Mouse (Mus musculus) c-Kit-positive CD71-positive TER-119-positive erythroid progenitor cells, embryonic 14.5 days (primary cell): Measurements from ENCODE around the gene Myl9.
"Not testable (repeated sequence)": the region's sequence is repeated elsewhere in the genome, so short reads cannot be mapped to it uniquely, and the experiment has no call there.

Experiments
- DNase-seq: peaks from one replicate; pipeline ENCODE4 v3.0.0-alpha.2; 2013; ENCODE audit warnings: low spot score

Gene Myl9

GRCm38 (mm10) chr2:156784891-156785290 lies 9.7 kb downstream of the Myl9 start:
- no peak for DNase-seq

GRCm38 (mm10) chr2:156786369-156786768 lies 11.1 kb downstream of the Myl9 start:
- not testable (repeated sequence) for DNase-seq

DNA sequence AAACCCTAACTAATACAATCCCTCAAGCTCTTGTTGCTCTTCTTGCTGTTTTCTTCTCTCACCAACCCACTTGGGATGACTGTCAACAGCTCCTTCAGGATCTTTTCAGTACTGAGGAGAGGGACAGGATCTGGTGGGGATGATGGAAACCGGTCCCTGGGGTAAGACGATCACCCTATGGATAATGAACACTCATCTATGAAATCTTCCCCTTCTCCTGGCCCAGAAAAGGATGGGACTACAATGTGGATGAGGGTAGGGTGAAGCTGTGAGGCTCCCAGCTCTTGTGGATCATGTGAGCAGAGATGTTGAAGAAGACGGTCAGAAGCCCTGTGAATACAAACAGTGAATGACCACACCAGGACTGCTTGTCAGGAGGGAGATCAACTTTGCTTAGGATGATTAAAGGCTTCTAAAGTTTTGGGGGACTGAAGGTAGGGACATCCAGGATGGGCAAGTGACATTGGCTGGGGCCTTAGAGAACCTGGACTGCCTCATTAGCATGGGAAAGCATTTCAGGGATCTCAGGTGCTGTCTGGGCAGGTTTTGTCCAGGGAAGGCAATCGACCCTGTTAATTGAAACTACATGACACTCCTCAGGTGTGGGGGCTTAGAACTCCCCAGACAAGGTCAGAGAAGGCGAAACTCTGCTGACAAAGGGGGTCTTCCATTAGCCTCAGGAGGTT lies 12.0 kb downstream of the Myl9 start:
- DNase-seq, result no peak

DNA sequence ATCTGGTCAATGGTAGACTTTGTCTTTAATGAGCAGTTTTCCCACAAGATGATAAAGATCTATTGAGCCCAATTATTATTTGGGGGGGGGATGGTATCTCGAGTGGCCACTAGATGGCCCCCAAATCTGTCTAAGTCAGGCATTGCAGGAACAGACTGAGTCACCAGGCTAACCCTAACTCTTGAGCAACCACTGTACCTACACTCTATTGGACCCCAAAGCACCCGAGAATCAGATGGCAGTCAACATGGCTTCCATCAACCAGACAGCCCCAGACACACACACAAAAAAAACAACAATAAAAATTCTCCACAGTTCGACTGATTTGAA lies 12.5 kb downstream of the Myl9 start:
- DNase-seq, result no peak

DNA sequence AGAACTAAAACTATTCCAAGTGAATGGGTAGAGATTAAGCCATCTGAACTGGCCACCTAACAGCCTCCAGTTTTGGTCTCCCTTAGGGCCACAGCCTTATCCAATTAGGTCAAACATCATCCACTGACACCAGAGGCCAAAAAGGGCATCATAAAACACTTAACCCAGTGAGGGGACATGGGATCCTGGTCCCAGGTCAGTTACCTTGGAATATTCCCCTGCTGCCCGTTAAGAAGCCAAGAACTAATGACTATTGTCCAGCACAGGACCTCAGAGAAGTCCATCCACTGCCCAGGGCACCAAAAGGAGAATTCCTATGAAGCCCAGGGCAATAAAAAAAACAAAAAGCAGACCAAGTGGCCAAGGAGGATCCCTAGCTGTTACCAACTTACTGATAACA lies 13.6 kb downstream of the Myl9 start:
- no peak for DNase-seq

DNA sequence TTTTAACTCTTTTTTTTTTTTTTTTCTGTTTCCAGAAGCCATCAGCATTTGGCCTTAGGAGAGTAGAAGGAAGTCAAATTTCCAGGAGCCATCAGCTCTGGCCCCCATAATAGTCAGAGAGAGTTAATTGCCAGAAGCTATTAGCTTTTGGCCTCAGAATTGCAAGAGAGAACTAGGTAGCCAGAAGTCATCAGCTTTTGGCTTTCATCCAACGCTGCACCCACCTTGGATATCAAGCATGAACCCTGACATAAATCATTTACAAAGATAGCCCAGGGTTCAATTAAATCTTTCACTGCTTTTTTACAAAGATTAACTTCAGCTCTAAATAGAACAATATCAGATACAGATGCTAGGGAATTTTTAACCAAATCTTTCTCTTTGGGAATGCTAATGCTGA lies 23.3 kb downstream of the Myl9 start:
- no peak for DNase-seq

- no peak for DNase-seq
Measured at GRCm38 (mm10) chr2:156801045-156801444, 25.8 kb downstream of the Myl9 start.

DNA sequence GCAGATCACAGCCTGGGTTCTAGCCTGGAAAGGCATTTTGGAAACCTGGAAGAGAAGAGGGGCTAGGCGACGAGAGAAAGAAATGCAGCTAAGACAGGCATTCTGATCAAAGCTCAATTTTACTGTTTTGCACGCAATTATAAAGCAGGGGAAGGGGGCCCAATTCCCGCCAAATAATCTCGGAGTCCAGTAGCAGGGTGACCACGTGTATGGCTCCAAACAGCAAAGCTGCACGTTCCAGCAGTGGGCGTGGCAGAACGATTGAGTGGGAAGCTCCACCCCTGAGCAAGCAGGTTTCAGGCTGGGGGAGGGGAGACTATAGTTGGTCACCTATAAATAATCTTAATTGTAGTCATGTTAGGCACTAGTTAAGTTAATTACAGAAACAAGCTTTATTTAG lies 26.9 kb downstream of the Myl9 start:
- not testable (repeated sequence) for DNase-seq

GRCm38 (mm10) chr2:156803698-156804372 lies 28.6 kb downstream of the Myl9 start:
- DNase-seq, result no peak

GRCm38 (mm10) chr2:156804589-156804988 lies 29.4 kb downstream of the Myl9 start:
- DNase-seq, result no peak

DNA sequence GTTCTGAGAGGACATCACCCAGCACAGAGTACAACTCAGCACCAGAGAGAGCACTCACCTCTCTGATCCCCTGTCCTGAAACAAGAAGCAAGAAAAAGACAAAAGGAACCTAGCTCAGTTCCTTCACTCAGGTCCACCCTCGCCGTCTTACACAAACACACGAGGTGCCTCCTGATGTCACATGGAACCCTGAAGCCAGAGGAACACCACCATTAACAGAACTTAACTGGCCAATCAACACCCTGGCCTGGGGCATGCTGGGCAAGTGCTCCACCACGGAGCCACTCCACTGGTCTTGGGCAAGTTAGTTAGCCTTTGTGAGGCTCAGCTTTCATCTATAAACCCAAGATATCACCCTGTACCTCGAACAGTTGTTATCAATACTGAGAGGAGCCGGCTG lies 31.7 kb downstream of the Myl9 start:
- DNase-seq, result no peak

DNA sequence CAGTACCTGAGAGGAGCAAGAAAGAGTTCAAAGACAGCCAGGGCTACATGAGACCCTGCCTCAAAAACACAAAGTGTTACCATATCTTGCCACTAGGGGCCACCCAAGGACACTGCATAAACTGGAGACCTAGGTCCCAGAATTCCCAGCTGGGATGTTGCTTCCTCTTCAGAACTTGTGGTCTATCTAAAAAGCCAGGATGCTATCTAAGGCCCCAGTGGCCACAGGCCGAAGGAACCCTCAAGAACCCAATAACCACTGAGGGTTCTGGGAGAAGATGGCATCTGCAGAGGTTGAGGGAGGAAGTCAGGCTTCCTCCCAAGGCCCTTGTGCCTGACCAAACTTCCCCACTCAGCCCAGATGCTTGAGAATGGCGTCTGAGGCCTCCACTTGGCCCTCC lies 34.4 kb downstream of the Myl9 start:
- DNase-seq, result peak; percentile 20

- DNase-seq, result no peak
Measured at GRCm38 (mm10) chr2:156810716-156811115, 35.5 kb downstream of the Myl9 start.

DNA sequence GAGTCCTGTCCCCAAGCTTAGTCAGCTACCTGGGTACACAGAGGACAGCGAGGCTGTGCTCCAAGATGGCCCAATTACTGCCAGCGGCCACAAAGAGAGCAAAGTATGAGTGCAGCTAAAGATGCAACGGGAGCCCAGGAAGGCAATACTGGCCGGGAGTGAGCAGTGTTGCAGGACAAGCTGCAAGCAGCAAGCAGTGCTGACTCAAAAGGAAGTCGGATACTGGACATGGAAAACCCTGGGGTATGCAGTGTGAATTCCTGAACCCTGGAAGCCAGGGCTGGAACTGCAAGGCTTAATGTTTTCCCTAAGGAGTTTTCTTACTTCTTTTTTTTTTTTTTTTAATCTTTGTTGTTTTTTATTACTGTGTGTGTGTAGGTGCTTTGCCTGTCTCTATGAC lies 36.3 kb downstream of the Myl9 start:
- DNase-seq, result no peak

DNA sequence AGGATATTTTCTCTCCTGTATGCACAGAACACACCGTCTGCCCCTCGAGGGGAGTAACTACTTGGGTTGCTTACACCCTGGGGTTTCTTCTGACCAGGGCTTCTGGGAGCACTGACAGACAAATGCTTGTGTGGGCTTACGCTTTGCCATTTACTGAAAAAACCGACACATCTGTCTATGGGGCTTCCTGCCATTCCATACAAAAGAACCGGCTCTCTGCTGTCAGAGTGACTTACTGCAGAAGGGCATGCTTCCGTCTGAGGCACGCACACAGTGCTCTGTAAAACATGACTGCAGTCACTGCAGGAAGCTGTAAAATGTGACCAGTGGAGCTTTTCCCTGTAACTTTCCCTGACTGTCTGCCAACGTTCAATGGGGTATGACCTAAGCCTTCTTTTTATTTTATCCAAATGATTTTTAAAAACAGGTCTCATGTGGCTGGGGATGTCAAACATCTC lies 39.2 kb downstream of the Myl9 start:
- no peak for DNase-seq

GRCm38 (mm10) chr2:156814893-156815292 lies 39.7 kb downstream of the Myl9 start:
- no peak for DNase-seq

DNA sequence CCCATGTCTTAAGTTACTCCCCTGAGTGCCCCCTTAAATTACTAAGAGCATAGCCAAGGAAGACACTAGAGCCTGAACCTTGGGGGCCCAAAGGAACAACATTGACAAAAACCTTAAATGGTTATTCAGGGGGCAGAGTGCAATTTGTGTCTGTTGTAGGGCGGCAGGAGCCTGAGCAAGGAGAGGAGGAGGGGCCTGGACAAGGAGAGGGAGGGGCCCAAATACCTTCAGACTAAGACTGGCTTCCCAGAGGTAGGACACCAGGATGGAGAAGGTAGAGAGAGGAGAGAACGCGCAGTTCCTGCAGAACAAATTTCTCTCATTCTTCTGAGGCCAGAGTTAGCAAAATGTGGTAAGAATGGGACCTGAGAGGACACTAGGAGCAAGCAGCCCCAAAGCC lies 40.2 kb downstream of the Myl9 start:
- no peak for DNase-seq

GRCm38 (mm10) chr2:156816116-156816515 lies 40.9 kb downstream of the Myl9 start:
- no peak for DNase-seq

DNA sequence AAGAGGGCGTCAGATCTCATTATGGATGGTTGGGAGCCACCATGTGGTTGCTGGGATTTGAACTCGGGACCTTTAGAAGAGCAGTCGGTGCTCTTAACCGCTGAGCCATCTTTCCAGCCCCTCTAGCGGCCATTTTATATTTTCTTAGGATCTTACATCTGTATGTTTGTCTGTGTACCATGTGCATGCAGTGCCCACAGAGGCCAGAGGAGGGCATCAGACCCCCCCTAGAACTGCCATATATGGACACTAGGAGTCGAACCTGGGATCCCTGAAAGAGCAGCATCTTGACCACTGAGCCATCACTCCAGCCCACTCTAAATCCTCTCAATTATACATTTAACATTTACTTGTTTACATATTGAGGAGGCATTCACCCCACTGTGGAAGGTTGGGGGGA lies 49.9 kb downstream of the Myl9 start:
- not testable (repeated sequence) for DNase-seq
